Mouse (Mus musculus): ENCODE measurements around the gene Alox12b.
A peak's percentile ranks its signal among the peaks of the same experiment; 100 is the strongest.

Alox12b gene

DNA sequence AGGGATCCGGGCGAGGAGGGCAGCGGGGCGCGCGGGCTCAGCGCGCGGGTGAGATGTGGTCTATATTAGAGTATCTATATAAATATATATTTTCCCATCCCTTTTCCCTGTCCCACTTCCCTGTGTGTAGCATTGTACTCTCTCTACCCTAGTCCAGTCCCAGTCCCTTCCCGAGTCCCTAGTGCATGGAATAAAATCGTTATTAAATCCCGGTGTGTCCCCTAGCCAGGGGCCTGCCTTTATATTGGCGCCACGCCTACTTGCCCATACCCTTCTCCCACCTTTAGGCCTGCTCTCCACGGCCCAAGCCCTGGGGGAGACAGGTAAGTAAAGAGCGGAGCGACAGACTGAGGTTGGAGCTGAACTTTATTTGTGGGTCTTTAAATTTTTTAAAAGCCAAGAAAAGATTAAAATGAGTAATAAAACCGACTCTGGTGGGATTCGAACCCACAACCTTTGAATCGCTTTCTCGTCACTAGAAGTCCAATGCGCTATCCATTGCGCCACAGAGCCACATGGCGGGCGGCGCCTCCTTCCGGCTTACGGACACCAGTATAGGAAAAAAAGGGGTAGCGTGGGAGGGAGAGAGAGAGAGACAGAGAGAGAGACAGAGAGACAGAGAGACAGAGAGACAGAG is 33.6 kb upstream of the Alox12b start:
- DNase-seq (ENCODE audit: low read depth, low spot score), result peak; percentile 96

GRCm38 (mm10) chr11:69123693-69124497 is 32.9 kb upstream of the Alox12b start:
- peak; percentile 98 for DNase-seq (ENCODE audit: low read depth, low spot score)

GRCm38 (mm10) chr11:69124498-69124847 is 32.3 kb upstream of the Alox12b start:
- DNase-seq (ENCODE audit: low read depth, low spot score), result peak; percentile 89

- DNase-seq (ENCODE audit: low read depth, low spot score), result peak; percentile 98
Measured at GRCm38 (mm10) chr11:69125041-69125851, 31.5 kb upstream of the Alox12b start.

DNA sequence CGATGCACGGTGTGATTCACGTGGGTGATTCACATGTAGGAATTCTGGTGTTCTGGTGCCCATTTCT is 31.1 kb upstream of the Alox12b start, which contains the start of gene Aloxe3:
Gene Aloxe3, plus strand, starts transcription at position 45 of the 67 bp plus-strand sequence.
- DNase-seq (ENCODE audit: low read depth, low spot score), result no peak

DNA sequence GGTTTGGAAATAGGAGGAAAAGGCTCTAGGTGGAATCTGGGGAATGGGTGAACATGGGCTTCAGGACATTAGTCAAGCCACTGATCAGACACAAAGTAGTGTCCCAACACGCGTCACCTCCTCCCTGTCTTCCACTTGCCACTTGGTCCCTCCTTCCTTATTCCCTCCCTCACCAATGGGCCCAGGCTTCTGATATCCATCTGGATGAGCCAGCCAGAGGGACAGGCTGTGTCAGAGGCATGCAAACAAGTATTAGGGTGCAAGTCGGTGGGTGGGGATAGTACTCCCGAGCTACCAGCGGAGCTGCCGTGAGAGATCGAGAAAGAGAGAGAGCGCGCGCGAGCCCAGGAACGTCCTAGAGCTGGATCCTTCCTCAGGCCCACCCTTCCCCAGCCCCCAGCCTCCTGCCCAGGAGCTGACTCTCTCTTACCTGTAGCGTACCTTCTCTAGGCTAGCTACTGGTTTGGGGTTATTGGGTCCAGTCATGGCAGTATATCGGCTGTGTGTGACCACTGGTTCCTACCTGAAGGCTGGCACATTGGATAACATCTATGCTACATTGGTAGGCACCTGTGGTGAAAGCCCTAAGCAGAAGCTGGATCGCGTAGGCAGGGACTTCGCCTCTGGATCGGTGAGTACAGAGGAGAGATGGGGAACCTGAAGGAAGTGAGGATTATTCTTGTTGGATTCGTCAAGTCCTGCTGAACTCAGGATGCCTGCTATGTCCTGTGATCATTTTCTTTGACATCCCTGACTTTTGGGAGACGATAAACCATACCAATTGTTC is 30.7 kb upstream of the Alox12b start:
- no peak for DNase-seq (ENCODE audit: low read depth, low spot score)

- no peak for DNase-seq (ENCODE audit: low read depth, low spot score)
Measured at GRCm38 (mm10) chr11:69126706-69127095, 30.1 kb upstream of the Alox12b start.

DNA sequence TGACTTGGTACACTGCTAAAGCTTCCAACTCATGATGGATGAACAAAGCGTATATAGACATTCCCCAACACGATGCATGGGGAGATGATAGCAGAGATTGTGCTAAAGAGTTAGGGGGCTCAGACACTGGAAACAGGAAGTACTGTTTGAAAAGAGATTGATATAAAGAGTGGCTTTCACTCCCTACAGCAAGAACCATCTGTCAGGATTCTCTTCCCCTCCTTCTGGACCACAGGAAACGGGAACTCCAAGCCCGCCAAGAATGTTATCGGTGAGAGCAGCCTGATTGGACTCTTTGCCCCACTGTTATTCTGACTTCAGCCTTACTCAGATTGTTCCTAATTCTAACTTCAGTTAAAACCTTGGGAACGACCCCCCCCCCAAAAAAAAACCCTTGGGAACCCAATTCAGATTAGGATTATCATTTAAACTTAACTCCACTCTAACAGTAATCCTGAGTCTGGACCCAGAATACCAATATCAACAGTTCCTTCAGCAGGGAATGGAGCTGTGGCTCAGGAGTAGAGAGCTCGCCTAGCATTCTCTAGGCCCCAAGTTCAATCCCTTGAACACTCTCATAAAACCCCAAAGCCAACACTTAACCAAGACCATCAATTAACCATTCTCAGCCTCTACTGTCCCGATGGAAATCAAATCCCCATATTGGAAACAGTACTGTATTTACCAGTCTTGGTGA is 28.2 kb upstream of the Alox12b start:
- DNase-seq (ENCODE audit: low read depth, low spot score), result no peak

GRCm38 (mm10) chr11:69133566-69133922 is 23.2 kb upstream of the Alox12b start:
- no peak for DNase-seq (ENCODE audit: low read depth, low spot score)

- DNase-seq (ENCODE audit: low read depth, low spot score), result no peak
Measured at GRCm38 (mm10) chr11:69133923-69134621, 22.7 kb upstream of the Alox12b start.

GRCm38 (mm10) chr11:69134622-69134968 is 22.2 kb upstream of the Alox12b start:
- no peak for DNase-seq (ENCODE audit: low read depth, low spot score)

DNA sequence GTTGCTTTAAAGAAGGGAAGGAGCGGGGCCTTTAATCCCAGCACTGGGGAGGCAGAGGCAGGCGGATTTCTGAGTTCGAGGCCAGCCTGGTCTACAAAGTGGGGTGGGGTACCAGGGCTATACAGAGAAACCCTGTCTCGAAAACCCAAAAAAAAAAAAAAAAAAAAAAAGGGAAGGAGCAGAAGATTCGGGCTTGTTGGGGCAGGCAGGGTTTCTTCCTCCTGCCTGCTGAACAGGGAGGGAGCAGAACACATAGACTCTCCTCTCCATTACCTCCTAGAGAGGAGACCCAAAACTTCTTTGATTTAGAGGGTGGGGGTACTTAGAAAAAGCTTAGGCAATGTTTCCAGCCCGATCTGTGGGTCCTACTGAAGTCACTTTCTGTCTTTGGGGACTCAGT is 21.4 kb upstream of the Alox12b start:
- no peak for DNase-seq (ENCODE audit: low read depth, low spot score)

DNA sequence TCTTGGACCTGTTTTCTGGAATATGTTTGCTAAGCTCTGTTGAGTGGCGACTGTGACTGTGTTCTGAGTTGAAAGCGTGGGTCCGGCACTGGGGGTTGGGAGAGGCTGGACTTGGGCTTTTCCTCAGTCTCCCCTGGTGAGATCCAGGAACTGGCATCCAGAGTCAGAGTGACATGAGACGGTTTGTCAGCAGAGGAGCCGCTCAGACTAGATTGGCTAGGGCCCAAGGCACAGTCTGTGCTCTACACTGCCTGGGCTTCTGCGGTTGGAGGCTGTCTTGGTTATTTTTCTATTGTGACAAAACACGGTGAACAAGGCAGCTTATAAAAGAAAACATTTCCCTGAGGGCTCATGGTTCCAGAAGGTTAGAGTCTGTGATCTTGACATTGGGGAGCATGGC is 9.2 kb upstream of the Alox12b start:
- no peak for DNase-seq (ENCODE audit: low read depth, low spot score)

DNA sequence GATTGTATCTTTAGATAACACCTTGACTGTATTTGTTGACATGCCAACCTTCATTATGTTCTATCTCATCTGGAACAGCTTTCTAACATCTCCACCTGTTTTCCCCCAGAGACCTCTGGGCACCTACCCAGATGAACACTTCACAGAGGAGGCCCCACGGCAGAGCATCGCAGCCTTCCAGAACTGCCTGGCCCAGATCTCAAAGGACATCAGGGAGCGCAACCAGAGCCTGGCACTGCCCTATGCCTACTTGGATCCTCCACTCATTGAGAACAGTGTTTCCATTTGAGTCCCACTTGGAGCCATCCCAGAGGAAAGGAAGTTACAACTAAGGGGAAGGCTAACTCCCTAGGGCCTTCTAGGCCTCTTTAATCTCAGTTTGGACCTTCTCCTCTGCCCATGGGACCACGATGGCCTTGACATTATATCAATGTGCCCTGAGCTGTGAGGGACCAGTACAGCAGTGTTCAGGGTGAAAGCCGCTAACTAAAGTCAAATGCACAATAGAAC is 8.3 kb upstream of the Alox12b start:
- DNase-seq (ENCODE audit: low read depth, low spot score), result no peak

- no peak for DNase-seq (ENCODE audit: low read depth, low spot score)
Measured at GRCm38 (mm10) chr11:69149728-69150127, 7.1 kb upstream of the Alox12b start.

- peak; percentile 71 for DNase-seq (ENCODE audit: low read depth, low spot score)
Measured at GRCm38 (mm10) chr11:69150444-69150843, 6.3 kb upstream of the Alox12b start.

DNA sequence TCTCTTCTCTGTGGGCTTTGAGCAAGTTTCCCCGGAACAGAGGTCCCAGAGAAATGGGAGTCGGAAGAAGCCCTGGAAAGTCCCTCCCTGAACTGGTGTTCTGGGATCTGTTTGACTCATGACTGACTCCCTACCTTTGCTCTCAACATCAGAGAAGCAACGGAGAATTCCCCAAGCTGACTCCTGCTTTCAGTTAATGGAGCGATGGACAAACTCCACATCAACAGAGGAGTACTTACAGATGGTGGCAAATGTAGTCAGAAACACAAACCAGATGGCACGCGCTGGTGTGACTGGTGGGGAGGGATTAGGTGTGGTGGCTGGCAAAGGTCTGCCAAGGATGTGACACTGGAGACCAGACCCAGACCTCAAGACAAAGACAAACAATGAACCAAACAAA is 5.8 kb upstream of the Alox12b start:
- peak; percentile 15 for DNase-seq (ENCODE audit: low read depth, low spot score)

DNA sequence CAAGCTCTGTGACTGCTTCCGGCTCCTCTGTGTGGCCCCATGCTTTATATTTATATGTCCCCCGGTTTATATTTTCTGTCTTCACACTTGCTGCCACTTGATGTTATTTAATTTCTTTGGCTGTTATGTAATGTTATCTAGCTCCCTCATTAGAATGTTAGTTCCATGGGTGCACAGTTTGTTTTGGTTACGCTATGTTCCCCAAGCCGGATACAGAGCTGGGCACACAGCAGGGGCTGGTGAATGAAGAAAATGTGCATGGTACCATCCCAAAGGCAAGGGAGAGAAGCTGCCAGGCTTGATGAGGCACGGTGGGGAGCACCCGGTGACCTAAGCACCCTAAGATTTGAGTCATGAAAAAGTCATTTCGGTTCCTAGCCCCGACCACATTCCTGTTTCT is 3.0 kb upstream of the Alox12b start:
- no peak for DNase-seq (ENCODE audit: low read depth, low spot score)

DNA sequence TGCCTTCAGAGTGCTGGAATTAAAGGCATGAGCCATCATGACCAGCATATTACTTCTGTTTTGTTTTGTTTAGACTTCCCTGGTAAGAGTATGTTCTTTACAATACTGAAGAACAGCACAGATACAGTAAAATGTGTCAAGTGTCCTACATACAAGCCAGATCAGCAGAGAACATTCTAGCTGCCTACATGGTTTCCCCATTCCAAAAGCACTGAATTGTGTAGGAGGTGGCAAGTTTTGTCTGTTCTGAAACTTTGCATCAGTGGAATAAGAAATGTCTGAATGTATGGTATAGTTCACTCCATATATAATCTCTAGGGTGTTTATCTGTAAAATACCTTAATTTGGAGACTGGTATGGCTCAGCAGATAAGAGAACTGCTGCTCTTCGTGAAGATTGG is 1.4 kb upstream of the Alox12b start:
- no peak for DNase-seq (ENCODE audit: low read depth, low spot score)

DNA sequence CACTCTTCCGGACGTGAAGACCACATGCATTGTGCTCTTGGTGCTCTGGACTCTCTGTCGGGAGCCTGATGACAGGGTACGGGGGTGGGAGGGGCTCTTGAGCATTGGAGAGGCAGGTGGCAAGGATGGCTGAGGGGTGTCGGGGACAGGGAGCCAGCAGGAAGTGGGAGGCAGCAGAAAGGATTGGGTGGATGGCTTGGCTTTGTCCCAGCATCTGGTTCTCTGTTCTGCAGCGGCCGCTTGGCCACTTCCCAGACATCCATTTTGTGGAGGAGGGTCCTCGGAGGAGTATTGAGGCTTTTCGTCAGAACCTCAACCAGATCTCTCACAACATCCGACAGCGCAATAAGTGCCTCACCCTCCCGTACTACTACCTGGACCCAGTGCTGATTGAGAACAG is 12.5 kb downstream of the Alox12b start:
- no peak for DNase-seq (ENCODE audit: low read depth, low spot score)

- peak; percentile 82 for DNase-seq (ENCODE audit: low read depth, low spot score)
Measured at GRCm38 (mm10) chr11:69171626-69172025, 14.8 kb downstream of the Alox12b start.
